Comparison of ENCODE assay signal across 15 mouse cellular contexts in genomic region chr6:42352486-42352846, GRCm38 (mm10). TPM values are rescaled to one million over a fixed set of nuclear protein-coding genes. Genes with fewer than 3 reads are reported as not detected.
DNase-seq lines count a peak whose midpoint lies in the region; ATAC-seq and TF ChIP-seq lines count a peak whose summit lies in the region.
"Had no signal": no experiment of that assay in that cellular context is flagged by ENCODE, and none has a peak within 500 bp of the region (broad histone marks: within the 10 kb centered on the region; RNA-seq: fewer than 3 reads in every experiment).

No protein-coding gene starts in this region.

- intact Hi-C loops in heart, adult 2 months (cut with DNase I), result loop anchor here (5.0 kb wide), 2 partner anchors 80 to 190 kb away; partner anchors contain the start of gene Tas2r126
- intact Hi-C loops in heart, postnatal 36 days (cut with DNase I), result loop anchor here (5.0 kb wide), 1 partner anchor 195 kb away; the partner anchor contains the start of gene Olfr455

- 80% methylated on average over 1 of the region's 1 CpGs for whole genome bisulfite sequencing in heart, adult 2 months
- 90% methylated on average over 1 of the region's 1 CpGs for WGBS in lung, embryonic 14.5 days
- 85% methylated on average over 1 of the region's 1 CpGs for WGBS in intestine, postnatal 0 days
- 93% methylated on average over 1 of the region's 1 CpGs for WGBS in small intestine, adult 2 months

- TF ChIP-seq POLR2A in heart, adult 2 months (IDR thresholded peaks at IDR 0.05; ENCODE audit: insufficient read depth, low read depth, low read length), result no peak
- TF ChIP-seq POLR2A in small intestine, adult 2 months (IDR thresholded peaks at IDR 0.05; ENCODE audit: low read depth, low read length), result no peak

- H3K4me1 ChIP-seq in heart, adult 2 months (ENCODE audit: control insufficient read depth, insufficient read depth, low read length), result peaks cover 24% of the 10 kb centered on the region
- H3K4me1 ChIP-seq in lung, embryonic 14.5 days (ENCODE audit: insufficient read depth), result peaks cover 29% of the 10 kb centered on the region
- peaks cover 20% of the 10 kb centered on the region for H3K4me1 ChIP-seq in intestine, postnatal 0 days (replicated peaks; ENCODE audit: control insufficient read depth, insufficient read depth, low read length)
- peaks cover 48% of the 10 kb centered on the region for H3K4me1 ChIP-seq in small intestine, adult 2 months (ENCODE audit: control insufficient read depth, insufficient read depth, insufficient read length, low read length)

- H3K4me3 ChIP-seq in heart, adult 2 months, result peak overlapping the region; percentile 78; the same call in 1 of the 2 replicates
- peak overlapping the region; percentile 85; the same call in 1 of the 2 replicates for H3K4me3 ChIP-seq in lung, embryonic 14.5 days (ENCODE audit: low read depth, low read length)
- H3K4me3 ChIP-seq in intestine, postnatal 0 days (ENCODE audit: low read depth, low read length), result no peak overlapping the region
- peak overlapping the region; percentile 79 for H3K4me3 ChIP-seq in small intestine, adult 2 months (ENCODE audit: low read depth, low read length)

- no peak for TF ChIP-seq CTCF in heart, adult 2 months (IDR thresholded peaks at IDR 0.05)
- TF ChIP-seq CTCF in lung, embryonic 14.5 days (IDR thresholded peaks at IDR 0.05; ENCODE audit: low read depth), result no peak
- no peak for TF ChIP-seq CTCF in intestine, postnatal 0 days (IDR thresholded peaks at IDR 0.05; ENCODE audit: low read depth)
- TF ChIP-seq CTCF in small intestine, adult 2 months (IDR thresholded peaks at IDR 0.05; ENCODE audit: extremely low read depth, insufficient read length, insufficient replicate concordance, low read depth, low read length), result no peak

- peak overlapping the region; percentile 99 for H3K27ac ChIP-seq in heart, adult 2 months
- 0 out of 2 replicates have a peak overlapping the region, but pooled peaks have one; percentile 7 for H3K27ac ChIP-seq in lung, embryonic 14.5 days (ENCODE audit: low read depth)
- H3K27ac ChIP-seq in intestine, postnatal 0 days (ENCODE audit: low read depth, low read length), result no peak overlapping the region
- no peak overlapping the region; the same call in 1 of the 2 replicates for H3K27ac ChIP-seq in small intestine, adult 2 months (ENCODE audit: insufficient read depth, low read depth, low read length)
- H3K27ac ChIP-seq: forebrain, embryonic 10.5 days had no signal

- H3K27me3 ChIP-seq in heart, adult 2 months (ENCODE audit: control insufficient read depth, insufficient read depth, low read length), result no peaks in the 10 kb centered on the region
- no peaks in the 10 kb centered on the region for H3K27me3 ChIP-seq in lung, embryonic 14.5 days (ENCODE audit: insufficient read depth, low read length)
- H3K27me3 ChIP-seq in intestine, postnatal 0 days (replicated peaks; ENCODE audit: control insufficient read depth, insufficient read depth, low read length), result no peaks in the 10 kb centered on the region
- no peaks in the 10 kb centered on the region for H3K27me3 ChIP-seq in small intestine, adult 2 months (ENCODE audit: control insufficient read depth, insufficient read depth, low read length)

- no peaks in the 10 kb centered on the region for H3K9me3 ChIP-seq in lung, embryonic 14.5 days (ENCODE audit: low read depth, low read length)
- no peaks in the 10 kb centered on the region for H3K9me3 ChIP-seq in intestine, postnatal 0 days (ENCODE audit: control insufficient read depth)
- H3K9me3 ChIP-seq: forebrain, embryonic 10.5 days had no signal

- no peak for TF ChIP-seq EP300 in heart, adult 2 months (IDR thresholded peaks at IDR 0.05; ENCODE audit: insufficient read depth, low read depth, low read length)

- no peak for ATAC-seq in lung, embryonic 14.5 days (ENCODE audit: insufficient read depth)
- no peak for ATAC-seq in intestine, postnatal 0 days

- peak overlapping the region; percentile 85 for H3K4me2 ChIP-seq in lung, embryonic 14.5 days
- 0 out of 2 replicates have a peak overlapping the region, but pooled peaks have one; percentile 27 for H3K4me2 ChIP-seq in intestine, postnatal 0 days (replicated peaks; ENCODE audit: low read depth)

- H3K36me3 ChIP-seq in heart, adult 2 months (ENCODE audit: control insufficient read depth, insufficient read depth, low read length), result peaks cover 26% of the 10 kb centered on the region
- peaks cover 61% of the 10 kb centered on the region for H3K36me3 ChIP-seq in lung, embryonic 14.5 days (ENCODE audit: insufficient read depth)
- peaks cover 32% of the 10 kb centered on the region for H3K36me3 ChIP-seq in intestine, postnatal 0 days (ENCODE audit: control insufficient read depth, insufficient read depth)
- peaks cover 34% of the 10 kb centered on the region for H3K36me3 ChIP-seq in small intestine, adult 2 months (ENCODE audit: control insufficient read depth, insufficient read depth, low read length)

- peak overlapping the region; percentile 98; the same call in 1 of the 2 replicates for H3K9ac ChIP-seq in heart, adult 2 months (ENCODE audit: low read depth, low read length)
- no peak overlapping the region for H3K9ac ChIP-seq in lung, embryonic 14.5 days
- no peak overlapping the region for H3K9ac ChIP-seq in intestine, postnatal 0 days (ENCODE audit: low read depth, low read length)

- H3K79me2 ChIP-seq in heart, adult 2 months (replicated peaks; ENCODE audit: control insufficient read depth, insufficient read depth, low read length), result no peaks in the 10 kb centered on the region

- DNase-seq in heart, adult 2 months, result no peak
- no peak for DNase-seq in heart, postnatal 36 days
- DNase-seq in lung, embryonic 14.5 days, result no peak
- DNase-seq in lung, postnatal 25 days (ENCODE audit: low spot score), result no peak
- no peak for DNase-seq in cerebellum, adult 9-10 months
- DNase-seq in right cerebral cortex, postnatal 25 days, result no peak
- DNase-seq: adrenal gland, postnatal 36 days; cerebellum, postnatal 10 days; gastrocnemius, postnatal 25 days; kidney, postnatal 10 days had no signal

RNA-seq across cellular contexts. Expression of gene Zyx, which starts 3.0 kb away (rescaled TPM):
- total RNA-seq in heart, adult 2 months (2021), result 10 to 100 TPM; 45.8 to 60.2 TPM
- 77.7 and 110 TPM in 2 replicates for polyA plus RNA-seq in heart, adult 2 months (2012; rRNA removed)
- total RNA-seq in heart, postnatal 36 days (2021), result 10 to 100 TPM; 57.9 to 62.6 TPM
- 194 and 198 TPM in 2 replicates for polyA plus RNA-seq in lung, embryonic 14.5 days (2014; fragmentation: Nextera tagmentation; extraction: Ambion mirVana)
- polyA plus RNA-seq in intestine, postnatal 0 days (2015; fragmentation: Nextera tagmentation; extraction: Ambion mirVana), result 50.9 and 54.8 TPM in 2 replicates
- 104 and 222 TPM in 2 replicates for polyA plus RNA-seq in small intestine, adult 2 months (2012; rRNA removed)

RNA-seq across cellular contexts. Expression of gene Epha1, which starts 20.6 kb away (rescaled TPM):
- total RNA-seq in heart, adult 2 months (2021), result under 1 TPM; 0.14 to 0.16 TPM
- polyA plus RNA-seq in heart, adult 2 months (2012; rRNA removed), result 0.50 and 0.94 TPM in 2 replicates
- total RNA-seq in heart, postnatal 36 days (2021), result under 1 TPM; 0.16 to 0.33 TPM
- polyA plus RNA-seq in lung, embryonic 14.5 days (2014; fragmentation: Nextera tagmentation; extraction: Ambion mirVana), result 5.7 and 7.0 TPM in 2 replicates
- polyA plus RNA-seq in intestine, postnatal 0 days (2015; fragmentation: Nextera tagmentation; extraction: Ambion mirVana), result 13.3 and 13.7 TPM in 2 replicates
- polyA plus RNA-seq in small intestine, adult 2 months (2012; rRNA removed), result 28.8 and 64.8 TPM in 2 replicates

RNA-seq across cellular contexts. Expression of gene Fam131b, which starts 28.0 kb away (rescaled TPM):
- under 1 TPM; 0.60 to 0.61 TPM for total RNA-seq in heart, adult 2 months (2021)
- 0.82 and 0.88 TPM in 2 replicates for polyA plus RNA-seq in heart, adult 2 months (2012; rRNA removed)
- total RNA-seq in heart, postnatal 36 days (2021), result under 1 TPM; 0.54 to 0.89 TPM
- polyA plus RNA-seq in lung, embryonic 14.5 days (2014; fragmentation: Nextera tagmentation; extraction: Ambion mirVana), result 0.11 and 0.13 TPM in 2 replicates
- polyA plus RNA-seq in intestine, postnatal 0 days (2015; fragmentation: Nextera tagmentation; extraction: Ambion mirVana), result 0.05 and 0.12 TPM in 2 replicates
- polyA plus RNA-seq in small intestine, adult 2 months (2012; rRNA removed), result 0.10 and 0.19 TPM in 2 replicates

RNA-seq across cellular contexts. Expression of gene Tas2r143, which starts 47.6 kb away (rescaled TPM):
- total RNA-seq in heart, adult 2 months (2021), result not detected
- polyA plus RNA-seq in heart, adult 2 months (2012; rRNA removed), result 0.20 and 0.29 TPM in 2 replicates
- total RNA-seq in heart, postnatal 36 days (2021), result not detected
- not detected in 2 replicates for polyA plus RNA-seq in lung, embryonic 14.5 days (2014; fragmentation: Nextera tagmentation; extraction: Ambion mirVana)
- polyA plus RNA-seq in intestine, postnatal 0 days (2015; fragmentation: Nextera tagmentation; extraction: Ambion mirVana), result not detected in 2 replicates
- polyA plus RNA-seq in small intestine, adult 2 months (2012; rRNA removed), result not detected in 2 replicates
- total RNA-seq: gastrocnemius, postnatal 25 days; left cerebral cortex, adult 8-10 months; midbrain, postnatal 0 days had no signal
- polyA plus RNA-seq: forebrain, embryonic 10.5 days; midbrain, postnatal 0 days had no signal

RNA-seq across cellular contexts. Expression of gene Tas2r135, which starts 52.8 kb away (rescaled TPM):
- under 1 TPM in 1 of 2 experiments, not detected in 1; 0.27 TPM for total RNA-seq in heart, adult 2 months (2021)
- not detected in 2 replicates for polyA plus RNA-seq in heart, adult 2 months (2012; rRNA removed)
- under 1 TPM in 1 of 2 experiments, not detected in 1; 0.24 TPM for total RNA-seq in heart, postnatal 36 days (2021)
- not detected in 2 replicates for polyA plus RNA-seq in lung, embryonic 14.5 days (2014; fragmentation: Nextera tagmentation; extraction: Ambion mirVana)
- not detected in 2 replicates for polyA plus RNA-seq in intestine, postnatal 0 days (2015; fragmentation: Nextera tagmentation; extraction: Ambion mirVana)
- not detected in 2 replicates for polyA plus RNA-seq in small intestine, adult 2 months (2012; rRNA removed)
- total RNA-seq: gastrocnemius, postnatal 25 days; left cerebral cortex, adult 8-10 months; midbrain, postnatal 0 days had no signal
- polyA plus RNA-seq: forebrain, embryonic 10.5 days; midbrain, postnatal 0 days had no signal

Comparison
In these comparisons a context has a peak if more than half of its experiments do, and no peak if none do; other contexts are left out.
1. H3K27ac ChIP-seq: peak in heart, adult 2 months (single experiment) and lung, embryonic 14.5 days (single experiment); none in intestine, postnatal 0 days (single experiment) and small intestine, adult 2 months (single experiment).